Mouse (Mus musculus): ENCODE data around the gene A130010J15Rik.

A130010J15Rik gene

DNA sequence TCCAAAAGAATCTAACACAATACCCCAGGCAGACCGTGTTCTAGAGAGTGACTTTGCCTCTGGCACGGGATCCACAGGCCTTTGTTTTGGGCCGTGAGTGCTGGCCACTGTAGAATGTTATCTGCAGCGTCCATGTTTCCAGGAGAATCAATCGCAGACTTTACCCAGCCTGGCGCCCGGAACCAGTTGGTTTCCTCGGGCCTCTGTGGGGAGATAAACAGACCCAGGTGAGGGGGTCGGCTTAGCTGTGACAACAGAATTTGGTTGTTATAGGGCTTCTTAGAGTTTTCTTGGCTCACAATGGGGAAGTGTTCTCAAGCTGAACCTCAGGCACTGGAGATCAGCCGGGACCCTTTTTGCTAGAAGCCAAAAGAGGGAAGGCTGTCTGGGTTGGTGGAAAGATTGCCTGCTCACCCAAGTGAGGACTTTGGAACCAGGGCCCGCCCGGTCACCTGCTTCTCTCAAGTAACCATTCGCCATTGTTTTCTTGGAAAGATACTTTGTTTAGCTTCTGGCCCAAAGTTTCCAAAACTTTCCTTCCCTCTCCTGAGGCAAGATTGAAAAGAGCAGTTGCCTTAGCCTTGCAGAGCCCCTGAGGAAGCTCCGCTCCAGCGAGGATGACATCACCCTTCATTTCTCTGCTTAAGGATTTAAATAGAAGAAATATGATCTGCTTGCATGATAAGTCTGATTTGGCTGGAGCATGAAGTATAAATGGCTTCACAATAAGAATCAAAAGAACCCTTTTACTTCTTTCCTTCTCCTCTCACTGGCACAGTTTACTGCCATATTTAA, 11.3 kb upstream of the A130010J15Rik start:
- DNase-seq (ENCODE audit: low read depth) = no peak

DNA sequence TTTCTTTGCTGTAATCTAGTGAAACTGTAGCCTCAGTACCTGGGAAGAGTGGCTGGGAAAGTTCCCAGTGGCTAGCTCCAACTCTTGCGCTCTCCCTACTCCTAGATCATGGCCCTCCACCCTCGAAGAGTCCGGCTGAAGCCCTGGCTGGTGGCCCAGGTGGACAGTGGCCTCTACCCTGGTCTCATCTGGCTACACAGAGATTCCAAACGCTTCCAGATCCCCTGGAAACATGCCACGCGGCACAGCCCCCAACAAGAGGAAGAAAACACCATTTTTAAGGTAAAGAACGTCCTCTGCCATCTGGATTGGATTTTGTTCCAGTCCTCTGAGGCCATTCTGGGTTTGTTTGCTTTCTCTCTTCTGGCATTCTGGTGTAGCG, 10.7 kb upstream of the A130010J15Rik start:
- no peak for DNase-seq (ENCODE audit: low read depth)

DNA sequence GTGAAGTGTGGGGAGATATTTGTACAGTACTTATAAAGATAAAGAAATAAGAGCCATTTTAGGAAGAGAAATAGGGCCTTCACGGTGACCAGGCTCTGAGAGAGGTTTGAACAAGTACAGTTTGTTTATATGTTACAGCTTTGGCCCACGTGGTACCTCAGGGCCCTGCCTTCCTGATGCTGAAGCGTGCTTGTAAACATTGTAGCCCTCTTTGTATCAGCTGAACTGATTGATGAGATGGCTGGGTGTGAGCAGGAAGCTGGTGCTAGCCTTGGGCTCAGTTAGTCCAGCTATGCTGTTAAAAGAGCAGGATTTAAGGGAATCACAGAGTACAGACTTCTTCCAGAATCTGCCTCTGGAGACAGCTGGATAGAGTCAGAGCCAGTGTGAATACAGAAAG, 8.7 kb upstream of the A130010J15Rik start:
- peak; percentile 46 for DNase-seq (ENCODE audit: low read depth)

DNA sequence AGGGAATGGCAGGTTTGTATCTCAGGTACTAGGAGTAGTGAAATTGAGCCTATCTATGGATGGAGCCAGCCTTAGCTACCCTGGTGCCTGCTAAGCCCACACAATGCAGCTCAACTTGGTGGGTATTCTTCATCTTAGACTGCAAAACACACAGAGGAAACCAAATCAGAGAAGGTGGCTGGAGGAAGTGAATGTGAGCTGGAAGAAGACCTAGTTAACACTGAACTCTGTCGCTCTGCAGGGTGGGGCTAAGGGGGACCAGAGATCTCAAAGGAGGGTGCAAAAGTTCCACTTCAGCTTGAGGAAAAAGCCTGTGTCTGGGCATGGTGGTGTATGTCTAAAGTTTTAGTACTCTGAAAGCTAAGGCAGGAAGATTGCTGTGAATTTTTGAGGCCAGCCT, 8.2 kb upstream of the A130010J15Rik start:
- peak; percentile 61 for DNase-seq (ENCODE audit: low read depth)

DNA sequence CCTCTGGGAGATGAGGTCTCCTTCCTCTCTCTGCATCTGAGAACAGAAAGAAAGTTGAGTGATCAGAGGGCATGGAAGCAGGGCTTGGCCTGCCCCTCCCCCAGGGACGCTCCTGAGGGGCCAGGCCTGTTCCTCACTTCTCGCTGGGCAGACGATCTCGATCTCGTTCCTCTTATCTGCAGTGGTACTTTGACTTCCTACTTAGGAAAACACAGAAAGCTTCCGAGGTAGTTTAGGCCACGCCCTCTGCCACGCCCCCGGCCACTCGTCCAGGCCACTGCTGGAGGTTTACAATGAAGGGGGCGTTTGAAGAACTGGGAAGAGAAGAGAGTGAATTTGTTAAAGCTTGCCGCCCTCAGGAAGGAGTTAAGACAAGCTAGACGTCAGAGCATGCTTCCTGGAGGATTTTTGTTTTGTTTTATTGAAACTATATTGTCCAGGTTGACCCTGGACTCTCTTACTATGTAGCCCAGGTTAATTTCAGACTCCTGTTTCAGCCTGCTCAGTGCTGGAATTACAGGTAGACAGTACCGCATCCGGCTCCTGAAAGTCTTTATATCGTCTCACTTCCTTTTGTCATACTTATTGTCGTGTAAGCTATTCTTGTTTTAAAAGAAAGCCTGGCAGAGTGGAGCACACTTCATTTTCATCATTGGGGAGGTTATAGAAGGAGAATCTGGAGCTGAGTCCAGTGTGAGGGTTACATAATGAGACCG, 7.4 kb upstream of the A130010J15Rik start:
- peak; percentile 64 for DNase-seq (ENCODE audit: low read depth)

DNA sequence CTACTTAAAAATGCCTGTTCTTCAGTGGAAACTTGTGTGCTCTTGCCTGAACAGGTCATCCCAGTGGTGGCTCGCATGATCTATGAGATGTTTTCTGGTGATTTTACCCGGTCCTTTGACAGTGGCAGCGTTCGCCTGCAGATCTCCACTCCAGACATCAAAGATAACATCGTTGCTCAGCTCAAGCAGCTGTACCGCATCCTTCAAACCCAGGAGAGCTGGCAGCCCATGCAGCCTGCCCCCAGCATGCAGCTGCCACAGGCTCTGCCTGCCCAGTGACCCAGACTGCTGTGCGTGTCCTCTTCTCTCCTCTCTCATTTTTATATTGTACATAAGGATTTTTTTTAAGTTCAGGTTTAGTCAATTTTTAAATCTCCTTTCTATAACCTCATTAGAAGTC, 1.4 kb downstream of the A130010J15Rik start:
- peak; percentile 51 for DNase-seq (ENCODE audit: low read depth)

DNA sequence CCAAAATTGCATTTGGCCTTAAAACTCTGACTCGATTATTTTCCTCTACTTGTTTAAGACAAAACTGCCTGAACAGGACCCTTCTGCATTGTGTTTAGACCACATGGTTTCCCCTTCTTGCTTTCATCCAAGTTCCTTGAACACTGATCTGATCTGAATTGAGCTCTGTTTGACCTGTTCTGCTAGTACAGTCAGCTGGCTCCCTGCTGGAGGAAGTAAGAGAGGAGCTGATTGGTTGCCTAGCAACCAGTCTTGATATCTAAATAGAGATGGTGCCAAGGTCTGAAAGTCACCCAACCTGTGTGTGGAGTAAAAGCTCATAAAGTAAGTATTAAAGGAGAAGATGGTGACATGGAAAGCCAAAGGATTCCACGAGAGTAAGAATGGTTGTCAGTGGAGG, 2.0 kb downstream of the A130010J15Rik start:
- DNase-seq (ENCODE audit: low read depth) = peak; percentile 82

DNA sequence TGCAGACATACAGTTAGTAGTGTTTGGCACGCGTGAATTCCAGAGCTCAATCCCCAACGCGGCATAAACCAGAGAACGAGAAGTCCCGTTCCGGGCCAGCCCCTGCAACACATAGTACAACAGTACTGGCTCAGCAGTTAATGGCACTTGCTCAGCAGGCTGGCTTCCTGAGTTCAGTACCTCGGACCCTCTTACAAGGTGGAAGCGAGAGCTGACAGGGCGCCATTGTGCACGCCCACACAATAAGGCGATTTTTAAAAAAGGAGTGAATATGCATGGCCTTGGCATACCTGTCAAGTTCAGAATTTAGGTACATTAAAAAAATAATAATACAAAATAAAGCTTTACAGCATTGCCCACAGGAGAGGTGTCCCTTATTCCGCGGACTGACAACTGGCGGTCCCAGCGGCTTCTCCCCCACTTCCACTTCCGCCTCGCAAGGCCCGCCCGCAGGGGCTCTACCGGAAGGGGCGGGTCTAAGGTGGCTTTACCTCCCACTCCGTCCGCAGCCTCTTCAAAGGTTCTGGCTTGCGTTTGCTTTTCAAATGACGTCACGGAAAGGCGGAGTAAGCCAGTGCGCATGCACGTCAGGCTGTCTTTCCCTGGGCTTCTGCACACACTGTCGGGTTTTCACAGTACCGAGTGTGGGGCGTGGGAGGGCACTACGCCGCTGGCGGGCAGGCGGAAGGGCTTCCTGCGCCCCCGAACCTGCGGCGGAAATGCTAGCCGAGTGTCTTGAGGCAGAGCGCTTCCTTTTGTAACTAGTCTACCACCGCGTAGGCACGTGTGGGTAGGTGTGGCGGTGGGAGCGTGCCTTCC, 5.4 kb downstream of the A130010J15Rik start:
- DNase-seq (ENCODE audit: low read depth) = peak; percentile 100

DNA sequence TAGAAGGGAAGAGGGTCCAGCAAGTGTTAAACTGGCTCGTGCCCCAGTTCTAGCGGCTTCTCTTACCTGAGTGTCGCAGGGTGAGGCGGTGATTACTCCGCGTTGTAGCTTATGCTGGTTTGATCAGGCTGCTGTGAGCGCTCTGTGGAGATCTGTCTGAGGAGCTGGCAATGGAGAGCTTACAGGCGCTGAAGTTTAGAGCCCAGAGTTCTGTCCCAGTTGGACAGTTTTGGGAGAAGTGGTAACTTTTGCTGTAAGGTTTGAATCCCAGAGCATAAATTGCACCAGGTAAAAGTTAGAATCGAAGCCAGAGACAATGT, 5.9 kb downstream of the A130010J15Rik start:
- no peak for DNase-seq (ENCODE audit: low read depth)

DNA sequence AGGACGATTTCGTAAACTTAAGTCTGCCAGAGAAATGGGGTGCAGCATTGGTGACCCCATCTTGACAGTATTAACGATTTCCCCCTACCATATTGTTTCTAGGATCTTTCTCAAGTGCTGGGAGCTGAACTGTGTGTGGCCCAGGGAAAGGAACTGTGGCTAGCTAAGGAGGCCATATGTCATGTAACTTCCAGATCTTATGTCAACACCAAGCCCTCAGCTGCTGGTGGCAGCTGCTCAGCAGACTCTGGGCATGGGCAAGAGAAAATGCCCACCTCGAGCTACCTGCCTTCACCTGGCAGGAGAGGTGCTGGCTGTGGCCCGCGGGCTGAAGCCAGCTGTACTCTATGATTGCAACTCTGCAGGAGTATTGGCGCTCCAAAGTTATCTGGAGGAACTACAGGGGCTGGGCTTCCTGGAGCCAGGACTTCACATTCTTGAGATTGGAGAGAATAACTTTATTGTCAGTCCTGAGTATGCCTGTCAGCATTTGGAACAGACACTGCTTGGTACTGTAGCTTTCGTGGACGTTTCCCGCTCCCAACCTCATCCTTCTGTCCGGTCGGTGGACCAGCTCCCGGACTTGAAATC, 6.4 kb downstream of the A130010J15Rik start:
- DNase-seq (ENCODE audit: low read depth) = no peak

DNA sequence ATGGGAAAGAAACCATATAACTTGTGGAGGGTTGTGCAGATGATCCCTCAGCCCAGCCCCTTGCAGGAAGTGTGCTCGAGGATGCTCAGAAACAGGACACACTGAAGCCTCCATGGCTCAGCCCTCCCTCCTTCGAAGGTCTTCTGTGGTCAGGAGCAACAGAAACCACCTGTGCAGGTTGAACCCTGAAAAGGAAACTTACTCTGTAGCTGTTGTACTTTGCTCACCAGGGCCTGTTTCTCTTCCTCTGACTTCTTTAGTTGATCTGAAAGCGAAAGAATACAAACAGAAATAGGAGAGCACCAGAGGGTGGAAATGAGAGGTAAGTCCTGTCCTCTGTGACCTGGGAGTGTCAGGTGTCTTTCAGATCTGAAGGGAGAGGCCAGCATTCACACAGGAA, 13.3 kb downstream of the A130010J15Rik start:
- DNase-seq (ENCODE audit: low read depth) = peak; percentile 69

DNA sequence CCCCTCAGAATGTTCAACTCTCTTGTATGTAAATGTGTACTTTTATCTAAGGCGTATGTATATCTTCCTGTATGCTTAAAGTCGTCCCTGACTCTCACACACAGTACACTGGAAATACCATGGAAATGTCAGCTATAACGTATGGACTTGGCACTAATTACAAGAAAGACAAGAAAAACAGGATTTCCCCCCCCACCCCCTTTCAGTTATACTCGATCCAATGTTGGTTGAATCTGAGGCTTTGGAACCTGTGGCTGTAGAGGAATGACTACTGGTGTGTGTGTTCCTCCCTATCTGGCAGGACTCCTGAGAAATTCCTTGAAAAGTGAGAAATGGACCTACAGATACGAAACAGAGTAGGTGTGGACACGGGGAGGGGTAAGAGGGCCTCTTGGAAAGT, 20.4 kb downstream of the A130010J15Rik start:
- no peak for DNase-seq (ENCODE audit: low read depth)

DNA sequence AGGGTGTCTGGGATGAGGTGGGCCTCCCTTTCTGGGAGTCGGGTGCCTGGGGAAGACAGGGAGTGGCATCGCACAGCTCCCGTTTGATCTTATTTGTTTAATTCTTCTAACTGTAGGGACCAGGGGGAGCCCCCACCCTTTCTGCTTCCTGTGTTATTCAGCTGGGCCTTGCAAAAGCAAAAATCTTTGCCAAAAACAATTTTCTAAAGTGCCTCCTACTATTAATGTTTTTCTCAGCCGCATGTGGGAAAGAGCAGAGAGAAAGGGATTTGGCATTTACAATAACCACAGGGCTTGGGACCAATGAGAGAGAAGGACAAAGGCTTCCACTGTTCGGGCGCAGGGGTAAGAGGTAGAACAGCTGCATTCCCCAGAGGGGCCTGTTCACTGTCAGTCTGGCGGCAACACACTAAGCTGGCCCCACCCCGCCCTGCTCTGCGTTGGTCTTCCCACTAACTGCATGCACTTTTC, 21.3 kb downstream of the A130010J15Rik start:
- peak; percentile 64 for DNase-seq (ENCODE audit: low read depth)

DNA sequence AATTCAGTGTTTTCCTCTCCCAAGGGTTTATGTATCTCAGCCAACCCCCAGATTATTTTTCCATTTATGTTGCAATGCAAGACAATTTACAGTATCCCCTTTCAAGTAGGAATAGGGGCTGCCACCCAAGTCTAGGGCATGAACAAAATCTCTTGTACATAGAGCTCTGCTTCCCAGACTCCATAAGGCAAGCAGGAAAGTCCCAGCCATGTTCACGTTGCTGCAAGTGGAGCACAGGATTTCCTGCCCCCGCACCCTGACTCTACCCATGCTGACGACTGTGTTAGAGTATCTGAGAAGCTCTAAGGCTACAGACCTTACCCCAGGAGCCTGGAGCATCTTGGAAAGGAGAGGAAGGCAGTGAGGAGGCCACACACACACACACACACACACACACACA, 21.9 kb downstream of the A130010J15Rik start:
- DNase-seq (ENCODE audit: low read depth) = peak; percentile 43

DNA sequence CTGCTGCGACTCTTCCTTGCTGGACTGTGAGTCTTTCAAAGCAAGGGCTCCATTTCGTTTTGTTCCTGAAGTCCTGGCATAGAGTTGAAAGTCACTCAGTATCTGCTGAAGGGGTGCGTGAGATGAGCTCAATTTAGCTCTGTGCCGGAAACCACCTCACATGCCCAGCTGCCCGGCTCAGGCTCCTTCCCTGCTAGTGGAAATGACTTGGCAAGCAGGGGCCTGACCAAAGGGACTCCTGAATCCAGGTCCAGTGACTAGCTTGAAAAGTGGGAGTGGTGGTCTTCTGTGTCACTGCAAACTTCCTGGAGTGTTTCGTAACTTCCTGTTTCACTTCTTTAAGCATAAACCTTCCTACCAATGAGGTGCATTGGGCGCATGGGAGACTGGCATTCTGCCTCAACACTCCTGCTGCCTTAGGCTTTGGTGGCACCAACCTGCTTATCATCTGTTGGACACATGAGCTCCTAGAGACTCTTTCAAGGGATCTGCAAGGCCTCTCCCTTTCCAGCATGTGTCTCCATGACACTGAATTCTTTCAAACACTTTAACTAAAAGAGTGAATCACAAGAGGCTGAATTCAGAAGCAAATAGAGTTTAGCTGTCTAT, 23.9 kb downstream of the A130010J15Rik start:
- DNase-seq (ENCODE audit: low read depth) = no peak

DNA sequence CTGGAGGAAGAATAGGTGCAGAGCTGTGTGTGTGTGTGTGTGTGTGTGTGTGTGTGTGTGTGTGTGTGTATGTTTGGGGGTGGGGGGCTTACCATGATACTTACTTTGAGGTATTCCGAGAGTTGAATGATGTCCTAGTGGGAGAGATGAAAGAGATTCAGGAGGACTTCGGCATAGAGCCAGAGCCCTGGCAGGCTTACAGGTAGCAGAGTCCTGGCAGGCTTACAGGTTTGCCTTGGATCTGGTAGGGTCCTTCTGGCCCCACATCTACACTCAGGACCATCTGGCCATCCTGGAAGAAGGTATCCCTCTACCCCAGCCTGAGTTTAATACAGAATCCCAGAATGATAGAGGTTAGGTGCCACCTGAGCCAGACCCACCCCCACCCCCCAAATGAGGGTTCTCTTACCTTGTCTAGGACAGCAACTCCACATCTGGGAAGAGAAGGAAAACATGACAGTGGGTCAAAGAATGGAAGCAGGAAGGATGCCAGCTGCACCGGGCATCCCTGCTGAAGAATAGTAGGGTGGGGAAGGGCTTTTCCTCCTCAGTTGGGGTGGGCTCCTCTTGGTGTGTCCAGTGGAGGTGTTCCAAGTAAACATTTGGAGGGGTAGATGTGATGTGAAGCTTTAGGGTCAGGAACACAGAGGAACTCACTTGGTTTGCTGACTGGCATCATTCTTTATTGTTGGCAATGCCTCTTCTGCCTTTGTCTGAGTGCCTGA, 26.7 kb downstream of the A130010J15Rik start:
- no peak for DNase-seq (ENCODE audit: low read depth)

DNA sequence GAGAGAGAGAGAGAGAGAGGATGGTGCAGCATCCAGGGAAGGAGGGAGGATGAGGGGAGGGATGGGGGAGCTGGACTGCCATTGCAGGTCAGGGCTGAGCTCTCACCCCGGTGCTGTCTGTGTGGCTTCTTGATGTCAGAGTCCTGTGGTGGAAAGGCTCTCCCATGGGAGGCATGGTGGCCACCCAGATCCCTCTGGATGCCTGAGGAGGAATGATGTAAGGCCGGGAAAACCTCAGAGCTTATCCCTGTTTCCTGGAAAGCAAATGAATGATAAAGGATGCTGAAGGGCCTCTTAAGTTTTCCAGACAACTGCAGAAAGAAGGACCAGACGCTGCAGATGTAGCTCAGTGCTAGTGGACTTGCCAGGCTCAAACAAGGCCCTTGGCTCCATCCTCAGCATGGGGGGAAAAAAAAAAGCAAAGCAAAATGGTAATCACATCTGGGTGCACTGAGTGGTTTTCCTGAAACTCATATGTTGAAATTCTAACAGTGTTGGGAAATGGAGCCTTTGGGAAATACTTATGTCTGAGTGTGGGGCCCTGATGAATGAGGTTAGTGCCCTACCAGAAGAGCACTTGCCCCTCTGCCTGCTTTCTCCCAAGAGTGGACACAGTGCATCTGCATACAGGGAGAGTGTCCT, 27.4 kb downstream of the A130010J15Rik start:
- DNase-seq (ENCODE audit: low read depth) = no peak

DNA sequence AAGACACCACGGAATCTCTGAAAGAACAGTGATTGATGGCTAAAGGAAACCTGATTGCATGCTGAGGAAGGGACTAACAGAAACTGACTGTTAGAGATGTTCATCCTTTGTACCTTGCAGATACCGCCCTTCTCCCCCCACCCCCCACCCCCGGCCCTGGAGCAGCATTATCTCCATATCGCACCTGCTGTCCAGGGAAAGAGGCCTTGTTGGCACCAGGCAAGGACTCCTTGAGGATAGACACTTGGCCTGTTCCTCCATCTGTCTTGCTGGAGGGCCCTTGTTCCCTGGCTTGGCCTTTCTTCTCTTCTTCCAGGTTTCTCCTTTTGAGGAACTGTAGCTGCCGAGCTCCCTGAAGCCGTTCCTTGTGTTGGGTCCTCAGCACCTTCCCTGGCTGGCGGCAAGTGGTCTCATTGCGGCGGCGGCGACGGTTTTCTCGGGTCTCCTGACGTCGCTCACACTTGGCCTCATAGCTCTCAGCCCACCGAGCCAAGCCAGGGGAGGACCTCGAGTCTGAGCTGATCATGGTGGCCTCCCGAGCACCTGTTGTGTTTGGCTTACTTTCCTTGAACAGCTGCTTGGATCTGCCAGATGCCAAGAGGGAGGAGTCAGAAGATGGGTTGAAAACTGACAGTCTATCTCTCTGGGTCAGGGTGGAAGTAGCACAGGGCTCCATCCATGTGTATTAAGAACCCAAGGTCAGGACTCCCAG, 29.8 kb downstream of the A130010J15Rik start:
- DNase-seq (ENCODE audit: low read depth) = no peak

DNA sequence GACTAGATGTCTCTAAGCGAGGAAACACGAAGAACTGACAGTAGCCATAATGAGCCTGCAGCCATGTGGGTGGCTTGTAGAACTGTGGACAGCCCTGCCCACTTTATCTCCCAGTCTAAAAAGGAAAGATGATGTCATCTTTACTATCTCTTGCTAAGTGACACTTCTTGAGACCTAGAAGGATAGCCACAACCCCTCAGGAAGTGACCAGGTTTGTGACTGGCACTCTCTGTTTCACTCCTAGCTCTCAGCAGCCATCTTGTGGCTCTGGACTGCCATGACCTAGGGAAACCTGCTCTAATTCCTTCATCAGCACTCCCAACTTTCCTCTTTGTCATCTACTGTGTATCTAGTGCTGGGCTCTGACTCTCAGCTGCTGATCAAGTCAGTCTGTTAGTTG, 30.5 kb downstream of the A130010J15Rik start:
- peak; percentile 51 for DNase-seq (ENCODE audit: low read depth)
